Mouse (Mus musculus): Measurements from ENCODE around the gene Zmiz1.

Gene Zmiz1

GRCm38 (mm10) chr14:25639120-25639758, 180.3 kb downstream of the Zmiz1 start:
- no peak for DNase-seq (ENCODE audit: low read depth, low spot score)

DNA sequence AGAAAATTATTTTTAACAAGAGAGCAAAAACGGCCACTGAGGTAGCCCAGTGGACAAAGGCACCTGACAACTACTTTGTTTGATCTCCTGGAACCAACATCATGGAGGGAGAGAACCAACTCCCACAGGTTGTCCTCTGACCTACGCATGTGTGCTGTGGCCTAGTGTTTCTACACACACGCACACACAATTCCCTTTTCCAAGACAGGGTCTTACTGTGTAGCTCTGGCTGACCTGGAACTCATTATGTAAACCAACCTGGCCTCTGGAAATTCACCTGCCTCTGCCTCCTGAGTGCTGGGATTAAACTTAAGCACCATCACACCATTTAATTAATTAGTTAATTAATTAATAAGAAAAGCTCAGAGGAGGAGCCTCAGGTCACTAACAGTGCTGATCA, 181.0 kb downstream of the Zmiz1 start:
- DNase-seq (ENCODE audit: low read depth, low spot score) = no peak

DNA sequence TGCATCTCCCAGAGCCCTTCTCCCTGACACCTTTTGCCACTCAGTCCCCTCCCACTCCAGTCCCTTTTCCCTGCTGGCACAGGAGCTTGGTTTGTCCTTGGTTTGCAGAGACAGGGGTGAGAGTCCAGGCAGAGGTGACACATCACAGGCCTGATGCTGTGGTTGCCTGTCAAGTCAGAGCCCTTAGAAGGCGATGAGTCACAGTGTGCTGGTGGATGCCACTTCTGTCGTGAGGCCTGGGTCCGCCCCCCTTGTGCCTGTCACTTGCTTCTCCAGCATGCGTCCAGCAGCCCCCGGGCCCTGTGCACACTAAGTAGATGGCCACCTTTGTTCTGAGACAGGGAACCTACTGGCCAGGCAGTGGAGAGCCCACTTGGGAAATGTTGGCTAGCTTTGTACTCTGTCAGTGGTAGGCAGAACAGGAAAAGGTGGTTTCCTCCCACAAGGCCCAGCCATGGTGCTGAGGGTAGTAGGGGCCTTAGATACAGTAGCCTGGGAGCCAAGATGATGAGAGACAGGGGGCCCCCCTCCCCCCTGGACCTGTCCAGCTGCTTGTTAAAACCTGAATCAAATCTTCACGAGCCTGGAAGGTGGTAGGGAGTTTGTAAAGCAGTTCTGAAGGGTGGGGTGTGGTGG, 181.6 kb downstream of the Zmiz1 start:
- DNase-seq (ENCODE audit: low read depth, low spot score) = peak; percentile 55

DNA sequence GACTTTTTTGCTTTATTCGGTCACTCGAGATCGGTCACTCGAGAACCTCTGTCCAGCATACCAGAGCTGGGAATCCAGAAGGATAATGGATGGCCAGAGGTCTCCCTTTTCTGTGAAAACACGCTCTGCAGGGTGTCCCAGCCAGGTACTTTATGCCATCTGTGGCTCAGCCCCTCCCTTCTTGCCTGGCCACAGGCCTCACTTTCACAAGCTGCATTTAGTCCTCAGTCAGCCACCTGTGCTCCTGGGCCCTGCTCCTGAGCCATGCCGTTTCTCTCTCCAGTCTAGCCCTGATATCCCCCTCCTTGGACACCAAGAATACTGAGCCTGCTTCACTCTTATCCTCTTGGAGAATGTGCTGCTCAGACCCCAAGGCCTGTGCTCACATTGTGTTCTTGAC, 182.1 kb downstream of the Zmiz1 start:
- no peak for DNase-seq (ENCODE audit: low read depth, low spot score)

GRCm38 (mm10) chr14:25645717-25646116, 186.7 kb downstream of the Zmiz1 start:
- no peak for DNase-seq (ENCODE audit: low read depth, low spot score)

DNA sequence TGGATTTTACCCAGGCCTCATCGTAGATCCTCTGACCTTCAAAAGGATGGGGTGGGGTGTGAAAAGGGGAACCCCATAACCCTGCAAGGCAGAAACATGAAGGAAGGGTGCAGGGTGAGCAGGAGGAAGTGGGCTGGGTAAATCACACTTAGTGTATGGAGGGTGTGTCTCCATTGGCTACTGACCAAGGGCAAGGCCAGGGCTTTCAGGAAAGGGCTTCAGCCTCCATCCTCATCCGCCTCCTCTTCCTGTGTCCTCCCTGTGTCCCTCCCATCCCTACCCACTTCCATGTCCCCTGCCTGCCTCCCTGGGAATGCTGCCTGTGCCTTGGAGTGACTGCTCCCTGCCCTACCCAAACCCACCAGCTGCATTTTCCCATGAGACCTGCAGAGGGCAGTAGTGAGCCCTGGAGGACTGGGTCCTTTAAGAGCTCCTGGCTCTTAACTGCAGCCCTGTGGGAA, 187.2 kb downstream of the Zmiz1 start:
- DNase-seq (ENCODE audit: low read depth, low spot score) = peak; percentile 82

GRCm38 (mm10) chr14:25651131-25651530, 192.1 kb downstream of the Zmiz1 start:
- DNase-seq (ENCODE audit: low read depth, low spot score) = no peak

- no peak for DNase-seq (ENCODE audit: low read depth, low spot score)
Measured at GRCm38 (mm10) chr14:25651905-25652304, 192.9 kb downstream of the Zmiz1 start.

DNA sequence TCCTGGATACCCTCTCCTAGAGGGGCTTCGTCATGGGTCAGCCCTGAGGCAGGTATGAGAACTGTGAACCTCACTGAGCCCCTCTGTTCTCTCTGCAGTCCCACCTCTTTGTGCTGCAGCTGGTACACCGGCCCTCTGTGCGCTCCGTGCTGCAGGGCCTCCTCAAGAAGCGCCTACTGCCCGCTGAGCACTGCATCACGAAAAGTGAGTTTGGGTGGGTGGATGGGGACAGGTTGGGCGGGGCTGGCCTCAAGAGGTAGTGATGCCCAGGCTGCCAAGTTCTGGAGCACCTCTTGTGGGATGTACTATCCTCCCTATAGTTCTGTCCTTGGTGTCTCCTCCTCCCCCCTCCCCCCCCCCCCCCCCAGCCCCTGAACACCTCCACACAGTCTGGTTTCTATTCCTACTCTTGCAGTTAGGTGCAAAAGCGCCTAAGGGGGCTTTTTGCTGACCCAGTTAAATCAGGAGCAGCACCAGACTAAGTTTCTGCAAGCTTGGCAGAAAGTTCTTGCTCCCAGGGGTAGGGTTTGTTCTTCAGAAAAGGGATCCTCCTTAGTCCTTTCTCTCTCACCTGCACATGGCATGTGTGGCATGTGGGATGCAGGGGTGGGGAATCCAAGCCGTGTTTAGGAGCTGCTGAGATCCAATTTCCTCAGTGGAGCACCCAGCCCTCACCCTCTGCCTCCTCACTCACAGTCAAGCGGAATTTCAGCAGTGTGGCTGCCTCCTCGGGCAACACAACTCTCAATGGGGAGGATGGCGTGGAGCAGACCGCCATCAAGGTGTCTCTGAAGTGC, 195.6 kb downstream of the Zmiz1 start:
- DNase-seq (ENCODE audit: low read depth, low spot score) = no peak

GRCm38 (mm10) chr14:25660661-25661060, 201.7 kb downstream of the Zmiz1 start:
- DNase-seq (ENCODE audit: low read depth, low spot score) = no peak

GRCm38 (mm10) chr14:25661185-25661920, 202.4 kb downstream of the Zmiz1 start:
- DNase-seq (ENCODE audit: low read depth, low spot score) = no peak

DNA sequence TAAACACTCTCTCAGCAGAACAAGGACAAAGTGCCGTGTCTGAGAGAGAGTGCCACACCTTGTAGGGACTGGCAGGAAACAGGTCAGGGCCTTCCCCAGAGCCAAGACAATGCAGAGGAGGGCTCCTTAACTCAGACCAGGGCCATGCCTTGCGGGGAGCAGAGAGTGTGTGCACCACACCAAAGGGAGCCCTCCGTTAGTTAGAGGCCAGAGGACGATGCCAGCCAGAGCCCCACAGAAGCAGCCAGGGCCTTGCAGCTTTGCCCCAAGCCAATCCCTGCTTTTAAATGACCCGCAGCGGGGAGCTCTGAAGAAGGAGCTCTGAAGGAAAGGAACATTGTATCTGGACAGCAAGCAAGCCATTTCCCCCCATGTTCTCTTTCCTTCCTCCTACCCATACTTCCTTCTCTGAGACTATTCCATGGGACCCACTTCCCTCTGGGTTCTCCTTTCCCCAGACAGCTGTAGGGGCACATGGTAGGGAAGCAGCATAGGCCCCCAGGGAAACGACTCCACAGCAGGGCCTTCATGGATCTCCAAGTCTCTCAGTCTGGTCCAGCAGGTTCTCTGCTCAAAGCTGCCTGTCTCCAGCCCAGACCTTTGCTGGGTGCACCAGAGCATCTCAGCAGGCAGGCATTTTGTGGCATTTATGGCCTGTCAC, 204.8 kb downstream of the Zmiz1 start:
- no peak for DNase-seq (ENCODE audit: low read depth, low spot score)

GRCm38 (mm10) chr14:25664310-25664695, 205.3 kb downstream of the Zmiz1 start:
- DNase-seq (ENCODE audit: low read depth, low spot score) = no peak

GRCm38 (mm10) chr14:25665314-25665970, 206.5 kb downstream of the Zmiz1 start:
- DNase-seq (ENCODE audit: low read depth, low spot score) = no peak

GRCm38 (mm10) chr14:25666668-25667376, 207.8 kb downstream of the Zmiz1 start:
- peak; percentile 40 for DNase-seq (ENCODE audit: low read depth, low spot score)

DNA sequence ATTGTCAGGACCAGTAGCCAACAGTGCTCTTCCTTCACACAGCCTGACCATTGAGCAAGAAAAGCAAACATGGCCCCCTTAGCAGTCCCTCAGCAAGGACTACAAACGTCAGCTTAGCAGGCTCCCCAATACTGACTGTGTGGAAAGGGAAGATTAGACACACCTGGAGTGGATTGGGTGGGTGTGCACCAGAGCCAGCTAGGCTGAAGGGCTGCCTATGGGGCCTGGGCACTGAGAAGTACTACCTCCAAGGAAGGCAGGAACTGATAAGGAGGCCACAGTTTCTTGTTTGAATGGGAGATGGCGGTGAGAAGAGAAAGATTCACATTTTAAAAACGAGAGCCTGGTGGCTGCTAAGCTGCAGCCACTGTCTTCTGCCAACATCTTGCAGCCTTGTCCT, 208.6 kb downstream of the Zmiz1 start:
- no peak for DNase-seq (ENCODE audit: low read depth, low spot score)

DNA sequence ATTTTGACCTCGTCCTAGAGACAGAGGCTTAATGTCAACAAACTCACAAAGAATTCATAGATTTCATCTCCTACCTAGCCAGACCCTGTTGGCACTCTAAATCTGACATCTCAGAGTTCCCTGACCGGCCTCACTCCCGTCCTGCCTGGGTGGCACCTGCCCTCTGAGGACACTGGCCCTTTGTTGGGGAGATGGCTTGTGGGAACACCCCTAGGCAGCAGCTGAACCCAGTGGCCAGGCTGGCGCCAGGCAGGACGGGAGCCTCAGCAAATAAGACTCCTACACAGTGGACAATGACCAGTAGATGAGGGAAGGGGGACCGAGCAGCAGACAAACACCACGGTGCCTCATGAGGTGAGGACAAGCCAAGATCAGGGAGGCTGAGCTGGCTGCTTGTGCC, 220.6 kb downstream of the Zmiz1 start:
- no peak for DNase-seq (ENCODE audit: low read depth, low spot score)

DNA sequence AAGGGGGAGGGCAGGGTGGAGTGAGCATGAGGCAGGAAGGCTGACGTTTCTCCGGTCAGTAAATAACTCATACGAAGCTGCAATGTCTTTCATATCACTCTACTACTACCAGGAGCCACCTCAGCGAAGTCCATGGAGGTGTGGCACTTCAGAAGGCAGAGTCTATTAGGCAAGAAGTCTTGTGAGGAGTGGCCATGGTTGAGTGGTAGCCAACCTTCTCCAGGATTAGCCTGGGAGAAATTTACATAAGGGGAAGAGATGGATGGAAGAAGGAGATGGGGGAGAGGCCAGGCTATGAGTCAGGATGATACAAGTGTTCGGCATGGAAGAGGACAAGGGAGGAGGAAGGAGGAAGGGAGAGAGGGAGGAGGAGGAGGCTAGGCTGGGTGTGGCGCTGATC, 223.0 kb downstream of the Zmiz1 start:
- DNase-seq (ENCODE audit: low read depth, low spot score) = no peak

DNA sequence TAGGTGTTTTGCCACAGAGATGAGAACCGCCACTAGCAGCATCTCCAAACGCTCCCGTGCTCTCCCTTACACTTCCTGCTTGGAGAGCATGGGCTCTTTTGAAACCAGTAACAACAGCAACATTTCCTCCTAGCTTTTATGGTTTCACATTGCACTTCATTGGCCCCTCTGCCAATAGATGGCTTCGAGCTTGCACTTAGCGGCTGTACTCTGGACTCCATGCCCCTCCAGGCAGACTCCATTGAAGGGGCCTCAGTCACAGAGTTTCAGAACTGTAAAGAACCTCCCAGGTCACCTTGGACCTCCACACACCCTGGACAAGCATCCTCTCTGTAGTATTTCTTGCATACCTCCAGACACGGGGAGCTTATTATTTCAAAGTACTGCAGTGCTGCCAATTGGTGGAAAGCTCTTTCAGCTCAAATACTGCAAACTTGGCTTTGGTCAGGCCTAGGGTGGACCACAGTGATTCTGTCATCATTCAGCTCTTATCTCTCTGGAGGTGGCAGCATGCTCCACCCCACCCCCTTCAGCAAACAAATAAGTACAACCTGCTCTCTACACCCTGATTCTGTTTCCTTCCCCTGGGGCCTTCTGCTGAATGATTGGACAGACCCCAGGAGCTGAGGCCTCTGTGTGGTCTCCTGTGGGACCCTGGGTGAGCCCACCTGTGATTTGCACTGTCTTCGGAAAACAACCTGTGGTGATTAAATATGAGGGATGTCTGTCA, 227.4 kb downstream of the Zmiz1 start:
- DNase-seq (ENCODE audit: low read depth, low spot score) = no peak

All from CD4-positive, CD25-positive, alpha-beta regulatory T cell, adult 2 months (primary cell).